Mouse (Mus musculus): ENCODE results near the gene Zfp512. TPM values are rescaled to one million over a fixed set of nuclear protein-coding genes. Genes with fewer than 3 reads are reported as not detected.

Zfp512 gene
- polyA plus RNA-seq, 1 experiment = 41.5 TPM

GRCm38 (mm10) chr5:31528560-31528959 is 76.3 kb downstream of the Zfp512 start:
- Histone ChIP-seq H3K27ac (ENCODE audit: insufficient read depth, low read length) (no peak overlapping the region), H3K4me3 (ENCODE audit: insufficient read depth, low read length) (no peak overlapping the region; the same call in 1 of the 2 replicates), H3K4me1 (ENCODE audit: control insufficient read depth, insufficient read depth, low read length) (peaks cover 7% of the 10 kb centered on the region)
- no peak for TF ChIP-seq CTCF (IDR thresholded peaks at IDR 0.05; ENCODE audit: extremely low read depth, insufficient read depth, low read length)

Other genes starting within 250 kb of the Zfp512 start
- 79.8 and 82.8 TPM in 2 replicates for gene Ppm1g, start 231.7 kb upstream of the Zfp512 start, polyA plus RNA-seq (2012; rRNA removed)
- gene Nrbp1, start 211.6 kb upstream of the Zfp512 start, polyA plus RNA-seq (2012; rRNA removed) = 105 and 108 TPM in 2 replicates
- gene Gm9970, start 211.2 kb upstream of the Zfp512 start, polyA plus RNA-seq (2012; rRNA removed) = not detected in 2 replicates
- 3.9 and 4.0 TPM in 2 replicates for gene Krtcap3, start 200.7 kb upstream of the Zfp512 start, polyA plus RNA-seq (2012; rRNA removed)
- gene Ift172, start 161.3 kb upstream of the Zfp512 start, polyA plus RNA-seq (2012; rRNA removed) = 75.1 and 80.4 TPM in 2 replicates
- 172 and 184 TPM in 2 replicates for gene Fndc4, start 156.4 kb upstream of the Zfp512 start, polyA plus RNA-seq (2012; rRNA removed)
- gene Gckr, start 155.0 kb upstream of the Zfp512 start, polyA plus RNA-seq (2012; rRNA removed) = 0.53 and 0.98 TPM in 2 replicates
- gene 4930548H24Rik, start 33.3 kb downstream of the Zfp512 start, polyA plus RNA-seq (2012; rRNA removed) = not detected in 2 replicates
- gene Gpn1, start 42.3 kb downstream of the Zfp512 start, polyA plus RNA-seq (2012; rRNA removed) = 21.1 and 22.2 TPM in 2 replicates
- gene Slc4a1ap, start 74.6 kb downstream of the Zfp512 start, polyA plus RNA-seq (2012; rRNA removed) = 26.0 and 26.9 TPM in 2 replicates
- gene Supt7l, start 75.4 kb downstream of the Zfp512 start, polyA plus RNA-seq (2012; rRNA removed) = 14.2 and 15.5 TPM in 2 replicates
- 108 and 111 TPM in 2 replicates for gene Mrpl33, start 144.5 kb downstream of the Zfp512 start, polyA plus RNA-seq (2012; rRNA removed)
- 3.2 and 4.2 TPM in 2 replicates for gene Rbks, start 245.2 kb downstream of the Zfp512 start, polyA plus RNA-seq (2012; rRNA removed)
- 49.1 and 52.8 TPM in 2 replicates for gene Babam2, start 245.3 kb downstream of the Zfp512 start, polyA plus RNA-seq (2012; rRNA removed)

Data from cortical plate, adult 2 months (tissue).